In genomic region chr6:146753560-146754160, GRCm38 (mm10) we compare ENCODE assay signal across 17 mouse cellular contexts. TPM values are rescaled to one million over a fixed set of nuclear protein-coding genes. Genes with fewer than 3 reads are reported as not detected.
DNase-seq lines count a peak whose midpoint lies in the region; ATAC-seq lines count a peak whose summit lies in the region.
"Had no signal": no experiment of that assay in that cellular context is flagged by ENCODE, and none has a peak within 500 bp of the region (broad histone marks: within the 10 kb centered on the region; RNA-seq: fewer than 3 reads in every experiment).

No protein-coding gene starts in this region.

- 30% methylated on average over 2 of the region's 2 CpGs for WGBS in heart, embryonic 15.5 days
- WGBS in embryonic facial prominence, embryonic 13.5 days: 22% methylated on average over 2 of the region's 2 CpGs
- WGBS in limb, embryonic 15.5 days: 16% methylated on average over 2 of the region's 2 CpGs

- H3K27ac ChIP-seq in heart, embryonic 15.5 days: peak overlapping the region; percentile 52
- peak overlapping the region; percentile 74 for H3K27ac ChIP-seq in embryonic facial prominence, embryonic 13.5 days
- H3K27ac ChIP-seq in limb, embryonic 15.5 days: 0 out of 2 replicates have a peak overlapping the region, but pooled peaks have one; percentile 38
- H3K27ac ChIP-seq: hindbrain, embryonic 12.5 days; kidney, embryonic 15.5 days; liver, embryonic 12.5 days; lung, embryonic 15.5 days had no signal

- no peaks in the 10 kb centered on the region for H3K9me3 ChIP-seq in heart, embryonic 15.5 days (replicated peaks)
- H3K9me3 ChIP-seq in embryonic facial prominence, embryonic 13.5 days: no peaks in the 10 kb centered on the region
- no peaks in the 10 kb centered on the region for H3K9me3 ChIP-seq in limb, embryonic 15.5 days
- H3K9me3 ChIP-seq: hindbrain, embryonic 12.5 days; kidney, embryonic 15.5 days; liver, embryonic 12.5 days; lung, embryonic 15.5 days had no signal

- H3K4me3 ChIP-seq in heart, embryonic 15.5 days: no peak overlapping the region
- no peak overlapping the region for H3K4me3 ChIP-seq in embryonic facial prominence, embryonic 13.5 days
- no peak overlapping the region for H3K4me3 ChIP-seq in limb, embryonic 15.5 days
- H3K4me3 ChIP-seq: hindbrain, embryonic 12.5 days; kidney, embryonic 15.5 days; liver, embryonic 12.5 days; lung, embryonic 15.5 days had no signal

- DNase-seq in embryo, embryonic 10.5 days (ENCODE audit: low spot score): peak; percentile 26
- no peak for DNase-seq in embryo, embryonic 9.5 days (ENCODE audit: extremely low spot score)
- no peak for DNase-seq in heart, adult 18-20 months
- DNase-seq in frontal cortex, postnatal 10 days (ENCODE audit: low spot score in 2 of 2): no peak
- no peak for DNase-seq in adrenal gland, postnatal 25 days
- DNase-seq: cerebellum, postnatal 14 days; gastrocnemius, postnatal 14 days had no signal

- H3K4me2 ChIP-seq in heart, embryonic 15.5 days: no peak overlapping the region
- H3K4me2 ChIP-seq in embryonic facial prominence, embryonic 13.5 days: no peak overlapping the region
- H3K4me2 ChIP-seq in limb, embryonic 15.5 days: no peak overlapping the region
- H3K4me2 ChIP-seq: hindbrain, embryonic 12.5 days; kidney, embryonic 15.5 days; liver, embryonic 12.5 days; lung, embryonic 15.5 days had no signal

- no peaks in the 10 kb centered on the region for H3K27me3 ChIP-seq in heart, embryonic 15.5 days
- H3K27me3 ChIP-seq in embryonic facial prominence, embryonic 13.5 days: no peaks in the 10 kb centered on the region
- no peaks in the 10 kb centered on the region for H3K27me3 ChIP-seq in limb, embryonic 15.5 days
- H3K27me3 ChIP-seq: CH12.LX; hindbrain, embryonic 12.5 days; kidney, embryonic 15.5 days; liver, embryonic 12.5 days; lung, embryonic 15.5 days had no signal

- H3K9ac ChIP-seq in heart, embryonic 15.5 days: 0 out of 2 replicates have a peak overlapping the region, but pooled peaks have one; percentile 28
- H3K9ac ChIP-seq in embryonic facial prominence, embryonic 13.5 days: no peak overlapping the region
- no peak overlapping the region for H3K9ac ChIP-seq in limb, embryonic 15.5 days
- H3K9ac ChIP-seq: hindbrain, embryonic 12.5 days; kidney, embryonic 15.5 days; liver, embryonic 12.5 days; lung, embryonic 15.5 days had no signal

- H3K36me3 ChIP-seq in heart, embryonic 15.5 days: no peaks in the 10 kb centered on the region
- no peaks in the 10 kb centered on the region for H3K36me3 ChIP-seq in embryonic facial prominence, embryonic 13.5 days
- no peaks in the 10 kb centered on the region for H3K36me3 ChIP-seq in limb, embryonic 15.5 days
- H3K36me3 ChIP-seq: hindbrain, embryonic 12.5 days; kidney, embryonic 15.5 days; liver, embryonic 12.5 days; lung, embryonic 15.5 days had no signal

- peaks cover 54% of the 10 kb centered on the region for H3K4me1 ChIP-seq in heart, embryonic 15.5 days (replicated peaks)
- peaks cover 32% of the 10 kb centered on the region for H3K4me1 ChIP-seq in embryonic facial prominence, embryonic 13.5 days
- H3K4me1 ChIP-seq in limb, embryonic 15.5 days: peaks cover 22% of the 10 kb centered on the region

- ATAC-seq in heart, embryonic 15.5 days (replicated peaks; ENCODE audit: insufficient number of reproducible peaks, insufficient read depth, low FRiP score, low read depth): no peak
- ATAC-seq in embryonic facial prominence, embryonic 13.5 days (ENCODE audit: insufficient number of reproducible peaks, insufficient read depth, low FRiP score, low TSS enrichment, low read depth): no peak
- no peak for ATAC-seq in limb, embryonic 15.5 days (ENCODE audit: insufficient number of reproducible peaks, low FRiP score, low TSS enrichment, low read depth)
- ATAC-seq: forebrain, embryonic 16.5 days; liver, embryonic 12.5 days had no signal

RNA-seq across cellular contexts. Expression of gene Stk38l, which starts 28.9 kb away (rescaled TPM):
- 28.5 and 32.0 TPM in 2 replicates for polyA plus RNA-seq in heart, embryonic 15.5 days (2015; fragmentation: Nextera tagmentation; extraction: Ambion mirVana)
- 10 to 100 TPM; 12.8 to 13.7 TPM for total RNA-seq in heart, adult 18-20 months (2021)
- 19.4 and 19.5 TPM in 2 replicates for polyA plus RNA-seq in embryonic facial prominence, embryonic 13.5 days (2015; fragmentation: Nextera tagmentation; extraction: Ambion mirVana)
- 17.3 and 17.4 TPM in 2 replicates for polyA plus RNA-seq in limb, embryonic 15.5 days (2015; fragmentation: Nextera tagmentation; extraction: Ambion mirVana)
- total RNA-seq in adrenal gland, postnatal 25 days (2021): 20.8 and 26.9 TPM in 2 replicates

RNA-seq across cellular contexts. Expression of gene Arntl2, which starts 42.2 kb away (rescaled TPM):
- polyA plus RNA-seq in heart, embryonic 15.5 days (2015; fragmentation: Nextera tagmentation; extraction: Ambion mirVana): 2.6 and 3.3 TPM in 2 replicates
- total RNA-seq in heart, adult 18-20 months (2021): 1 to 10 TPM in 1 of 2 experiments, under 1 TPM in 1; 0.50 to 1.3 TPM
- polyA plus RNA-seq in embryonic facial prominence, embryonic 13.5 days (2015; fragmentation: Nextera tagmentation; extraction: Ambion mirVana): 8.2 and 11.6 TPM in 2 replicates
- 7.9 and 8.5 TPM in 2 replicates for polyA plus RNA-seq in limb, embryonic 15.5 days (2015; fragmentation: Nextera tagmentation; extraction: Ambion mirVana)
- total RNA-seq in adrenal gland, postnatal 25 days (2021): 3.5 and 5.9 TPM in 2 replicates
- total RNA-seq: CH12.LX; megakaryocyte progenitor cell, adult 5-6 weeks had no signal
